Mouse (Mus musculus): Measurements from ENCODE around the gene C1qtnf6.

DNA sequence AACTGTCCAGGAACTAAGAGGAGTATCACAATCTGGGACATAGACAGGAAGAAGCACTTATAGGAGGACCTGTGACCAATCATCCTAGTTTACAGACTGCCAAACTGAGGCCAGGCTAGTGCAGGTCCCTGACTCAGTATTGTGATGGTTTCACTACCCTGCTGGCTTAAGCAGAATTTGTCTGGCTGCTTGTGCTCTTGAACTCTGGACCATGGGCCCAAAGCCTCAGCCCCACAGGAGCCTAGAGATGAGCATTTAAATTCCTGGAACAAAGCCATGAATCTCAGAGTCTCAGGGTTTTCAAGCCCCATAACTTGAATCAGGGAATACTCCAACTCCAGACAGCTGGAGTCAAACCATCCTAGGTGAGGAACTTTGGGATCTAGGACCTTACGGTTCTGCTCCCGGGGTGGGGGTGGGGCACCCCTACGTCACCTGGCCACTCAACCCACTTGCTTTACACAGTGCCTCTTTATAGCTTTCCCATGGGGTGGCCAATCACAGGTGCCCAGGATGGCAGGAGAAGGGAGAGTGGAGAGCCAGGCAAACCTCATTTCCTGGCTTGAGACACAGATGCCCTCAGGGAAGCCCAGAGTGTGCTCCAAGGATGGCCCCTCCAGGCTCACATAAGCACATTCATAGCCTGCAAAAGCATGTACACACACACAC is 11.0 kb upstream of the C1qtnf6 start:
- TF ChIP-seq CTCF (IDR thresholded peaks at IDR 0.05; ENCODE audit: extremely low read depth, insufficient read length, insufficient replicate concordance, low read depth, low read length) = no peak
- TF ChIP-seq POLR2A (IDR thresholded peaks at IDR 0.05; ENCODE audit: low read depth, low read length) = no peak

All from small intestine, adult 2 months (tissue).